Mouse (Mus musculus): ENCODE results near the gene Dbi. TPM values are rescaled to one million over a fixed set of nuclear protein-coding genes. Genes with fewer than 3 reads are reported as not detected.

Dbi gene
- polyA plus RNA-seq, 2 experiments: 381 to 749 TPM

DNA sequence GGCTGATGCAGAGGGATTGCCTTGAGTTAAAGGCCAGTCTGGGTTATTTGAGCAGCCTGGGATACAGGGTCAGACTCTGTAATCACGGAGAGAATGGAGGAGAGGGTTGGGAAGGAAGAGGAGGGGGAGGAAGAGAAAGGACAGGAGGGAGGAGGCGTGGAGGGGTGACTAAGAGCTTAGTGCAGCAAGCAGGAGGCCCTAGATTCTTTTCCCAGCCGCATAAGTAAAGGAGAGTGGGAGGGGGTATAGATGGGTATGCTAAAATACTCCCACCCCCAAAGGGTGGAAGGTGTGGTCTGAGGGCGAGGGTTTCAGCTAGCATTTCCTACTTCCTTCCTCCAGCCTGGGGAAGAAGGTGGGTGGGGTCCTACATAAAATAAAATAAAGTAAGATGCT lies 46.6 kb downstream of the Dbi start:
- H3K36me3 ChIP-seq (ENCODE audit: control insufficient read depth, insufficient read depth, low read length): no peaks in the 10 kb centered on the region
- peak overlapping the region; percentile 84; the same call in 1 of the 2 replicates for H3K4me2 ChIP-seq (replicated peaks; ENCODE audit: low read depth, low read length, severe bottlenecking)
- DNase-seq (ENCODE audit: low spot score) (no peak), ATAC-seq (ENCODE audit: low FRiP score, low read depth) (no peak)
- H3K9ac ChIP-seq (ENCODE audit: low read depth, low read length, severe bottlenecking): no peak overlapping the region
- 0 out of 2 replicates have a peak, but pooled peaks cover 8% of the 10 kb centered on the region for H3K4me1 ChIP-seq (ENCODE audit: control insufficient read depth, insufficient read depth, low read length)
- H3K4me3 ChIP-seq (replicated peaks; ENCODE audit: low read length): no peak overlapping the region
- no peak for TF ChIP-seq POLR2A (IDR thresholded peaks at IDR 0.05; ENCODE audit: borderline replicate concordance, extremely low read depth, insufficient read depth, insufficient read length)
- H3K27ac ChIP-seq (replicated peaks; ENCODE audit: low read depth, low read length): no peak overlapping the region
- H3K27me3 ChIP-seq (ENCODE audit: control insufficient read depth, insufficient read depth, low read length): peaks cover 12% of the 10 kb centered on the region
- 35% methylated on average over 4 of the region's 4 CpGs for WGBS
- no peaks in the 10 kb centered on the region for H3K9me3 ChIP-seq (ENCODE audit: control insufficient read depth, low read length)

DNA sequence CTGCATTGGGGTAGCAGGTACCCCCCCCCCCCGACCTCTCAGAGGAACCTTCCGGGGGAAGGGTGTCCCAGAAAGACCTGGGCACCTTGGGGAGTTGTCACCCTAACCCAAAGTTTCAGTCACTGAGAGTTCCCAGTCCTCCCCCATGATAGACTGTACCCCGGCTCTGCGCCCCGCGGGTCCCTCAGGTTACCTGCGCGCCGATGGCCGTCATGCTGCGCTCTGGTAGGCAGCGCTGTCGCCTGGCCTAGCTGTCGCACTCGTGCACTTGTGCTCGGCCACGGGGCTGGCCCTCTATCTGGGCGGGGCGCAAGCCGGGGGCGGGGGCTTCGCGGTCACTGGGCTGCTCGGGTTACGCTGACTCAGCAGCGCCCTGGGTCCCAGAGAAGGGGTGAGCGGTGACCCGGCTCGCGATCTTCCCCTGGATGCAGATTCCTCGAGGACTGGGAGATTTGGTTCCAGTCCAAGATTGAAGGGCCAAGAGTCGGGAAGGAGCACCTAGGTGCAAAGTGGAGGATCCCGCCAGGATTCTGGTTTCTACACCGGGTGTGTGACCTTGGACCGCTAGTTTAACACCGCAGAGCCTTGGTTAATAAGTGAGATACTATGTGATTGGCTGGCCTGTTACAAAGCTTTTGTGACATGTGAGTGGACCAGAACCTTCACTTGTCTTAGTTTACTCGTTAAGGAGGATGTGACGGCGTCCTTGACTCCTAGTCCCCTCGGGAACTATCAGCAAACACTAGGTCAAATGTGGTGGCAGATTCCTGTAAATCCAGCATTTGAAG lies 47.2 kb downstream of the Dbi start, which contains the start of gene Tmem37:
Tmem37 (minus strand) TSS at position 556 of the 788 bp plus-strand sequence.
- 0 out of 2 replicates have a peak, but pooled peaks have one; percentile 43 for TF ChIP-seq POLR2A (IDR thresholded peaks at IDR 0.05; ENCODE audit: borderline replicate concordance, extremely low read depth, insufficient read depth, insufficient read length)
- DNase-seq (ENCODE audit: low spot score) (peak; percentile 48), ATAC-seq (ENCODE audit: low FRiP score, low read depth) (peak; percentile 84)
- Histone ChIP-seq H3K4me2 (replicated peaks; ENCODE audit: low read depth, low read length, severe bottlenecking) (peak within 1 kb of the TSS; percentile 84), H3K4me3 (replicated peaks; ENCODE audit: low read length) (peak within 1 kb of the TSS; percentile 40), H3K9me3 (ENCODE audit: control insufficient read depth, low read length) (no peaks in the 10 kb centered on the region), H3K27me3 (ENCODE audit: control insufficient read depth, insufficient read depth, low read length) (peaks cover 12% of the 10 kb centered on the region), H3K4me1 (ENCODE audit: control insufficient read depth, insufficient read depth, low read length) (0 out of 2 replicates have a peak, but pooled peaks cover 8% of the 10 kb centered on the region), H3K36me3 (ENCODE audit: control insufficient read depth, insufficient read depth, low read length) (no peaks in the 10 kb centered on the region), H3K9ac (ENCODE audit: low read depth, low read length, severe bottlenecking) (peak within 1 kb of the TSS; percentile 51), H3K27ac (replicated peaks; ENCODE audit: low read depth, low read length) (no peak within 1 kb of the TSS)
- 2% methylated on average over 40 of the region's 40 CpGs for WGBS

DNA sequence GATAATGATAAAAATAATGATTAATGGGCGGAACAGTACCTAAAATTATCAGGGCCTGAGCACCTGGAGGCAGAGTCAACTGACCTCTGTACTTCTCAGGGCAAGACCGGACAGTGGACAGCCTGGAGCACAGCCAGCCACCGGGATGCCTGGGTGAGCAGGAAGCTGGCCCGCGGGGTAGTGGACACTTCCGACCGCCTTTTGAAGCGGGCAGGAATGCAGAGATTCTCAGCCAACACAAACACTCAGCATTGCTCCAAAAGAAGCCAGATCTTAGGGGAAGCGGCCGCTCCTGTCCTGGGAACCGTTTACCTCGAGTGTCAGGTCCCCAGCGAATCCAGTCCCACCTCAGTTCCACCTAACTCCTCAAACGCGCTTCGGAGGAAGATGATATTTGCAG lies 48.0 kb downstream of the Dbi start:
- Histone ChIP-seq H3K27me3 (ENCODE audit: control insufficient read depth, insufficient read depth, low read length) (peaks cover 12% of the 10 kb centered on the region), H3K4me1 (ENCODE audit: control insufficient read depth, insufficient read depth, low read length) (0 out of 2 replicates have a peak, but pooled peaks cover 8% of the 10 kb centered on the region), H3K4me3 (replicated peaks; ENCODE audit: low read length) (peak overlapping the region; percentile 40), H3K9me3 (ENCODE audit: control insufficient read depth, low read length) (no peaks in the 10 kb centered on the region), H3K4me2 (replicated peaks; ENCODE audit: low read depth, low read length, severe bottlenecking) (peak overlapping the region; percentile 84), H3K27ac (replicated peaks; ENCODE audit: low read depth, low read length) (no peak overlapping the region), H3K36me3 (ENCODE audit: control insufficient read depth, insufficient read depth, low read length) (no peaks in the 10 kb centered on the region), H3K9ac (ENCODE audit: low read depth, low read length, severe bottlenecking) (peak overlapping the region; percentile 51; the same call in 1 of the 2 replicates)
- TF ChIP-seq POLR2A (IDR thresholded peaks at IDR 0.05; ENCODE audit: borderline replicate concordance, extremely low read depth, insufficient read depth, insufficient read length): no peak
- 13% methylated on average over 16 of the region's 16 CpGs for WGBS
- ATAC-seq (ENCODE audit: low FRiP score, low read depth) (no peak), DNase-seq (ENCODE audit: low spot score) (no peak)

DNA sequence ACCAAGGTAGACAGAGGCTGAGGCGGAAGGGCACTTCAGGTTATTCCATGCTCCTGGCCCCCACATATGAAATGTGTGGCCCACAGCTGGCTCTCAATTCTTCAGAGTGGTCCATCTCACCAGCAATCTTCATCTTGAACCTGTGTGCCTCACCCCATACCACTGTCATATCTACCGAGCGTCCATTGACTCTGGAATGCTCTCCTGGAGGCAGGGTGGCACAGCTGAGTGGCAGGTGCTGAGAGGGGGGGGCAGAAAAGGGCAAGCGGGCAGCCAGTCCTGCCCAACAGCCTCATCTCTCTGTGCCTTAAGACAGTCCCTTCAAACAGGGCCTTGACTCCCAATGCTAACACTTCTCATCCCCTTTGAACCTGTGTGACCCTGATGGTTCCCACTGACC lies 49.7 kb downstream of the Dbi start:
- 0 out of 2 replicates have a peak, but pooled peaks cover 8% of the 10 kb centered on the region for H3K4me1 ChIP-seq (ENCODE audit: control insufficient read depth, insufficient read depth, low read length)
- H3K27me3 ChIP-seq (ENCODE audit: control insufficient read depth, insufficient read depth, low read length): peaks cover 12% of the 10 kb centered on the region
- ATAC-seq (ENCODE audit: low FRiP score, low read depth): no peak
- DNase-seq (ENCODE audit: low spot score): no peak
- no peak overlapping the region for H3K4me3 ChIP-seq (replicated peaks; ENCODE audit: low read length)
- no peaks in the 10 kb centered on the region for H3K36me3 ChIP-seq (ENCODE audit: control insufficient read depth, insufficient read depth, low read length)
- H3K4me2 ChIP-seq (replicated peaks; ENCODE audit: low read depth, low read length, severe bottlenecking): no peak overlapping the region
- no peak overlapping the region for H3K27ac ChIP-seq (replicated peaks; ENCODE audit: low read depth, low read length)
- no peak for TF ChIP-seq POLR2A (IDR thresholded peaks at IDR 0.05; ENCODE audit: borderline replicate concordance, extremely low read depth, insufficient read depth, insufficient read length)
- no peak overlapping the region for H3K9ac ChIP-seq (ENCODE audit: low read depth, low read length, severe bottlenecking)
- H3K9me3 ChIP-seq (ENCODE audit: control insufficient read depth, low read length): no peaks in the 10 kb centered on the region
- WGBS: 79% methylated on average over 4 of the region's 4 CpGs

- ATAC-seq (ENCODE audit: low FRiP score, low read depth) (no peak), DNase-seq (ENCODE audit: low spot score) (no peak)
- H3K4me2 ChIP-seq (replicated peaks; ENCODE audit: low read depth, low read length, severe bottlenecking): no peak overlapping the region
- 0 out of 2 replicates have a peak, but pooled peaks cover 8% of the 10 kb centered on the region for H3K4me1 ChIP-seq (ENCODE audit: control insufficient read depth, insufficient read depth, low read length)
- H3K9me3 ChIP-seq (ENCODE audit: control insufficient read depth, low read length): no peaks in the 10 kb centered on the region
- WGBS: 30% methylated on average over 6 of the region's 6 CpGs
- H3K27ac ChIP-seq (replicated peaks; ENCODE audit: low read depth, low read length): no peak overlapping the region
- H3K36me3 ChIP-seq (ENCODE audit: control insufficient read depth, insufficient read depth, low read length): no peaks in the 10 kb centered on the region
- peaks cover 12% of the 10 kb centered on the region for H3K27me3 ChIP-seq (ENCODE audit: control insufficient read depth, insufficient read depth, low read length)
- H3K4me3 ChIP-seq (replicated peaks; ENCODE audit: low read length): no peak overlapping the region
- H3K9ac ChIP-seq (ENCODE audit: low read depth, low read length, severe bottlenecking): no peak overlapping the region
- TF ChIP-seq POLR2A (IDR thresholded peaks at IDR 0.05; ENCODE audit: borderline replicate concordance, extremely low read depth, insufficient read depth, insufficient read length): no peak
Observed at GRCm38 (mm10) chr1:120070168-120070567, 50.7 kb downstream of the Dbi start.
